12 mouse cellular contexts compared by ENCODE assay signal in the genomic region with DNA sequence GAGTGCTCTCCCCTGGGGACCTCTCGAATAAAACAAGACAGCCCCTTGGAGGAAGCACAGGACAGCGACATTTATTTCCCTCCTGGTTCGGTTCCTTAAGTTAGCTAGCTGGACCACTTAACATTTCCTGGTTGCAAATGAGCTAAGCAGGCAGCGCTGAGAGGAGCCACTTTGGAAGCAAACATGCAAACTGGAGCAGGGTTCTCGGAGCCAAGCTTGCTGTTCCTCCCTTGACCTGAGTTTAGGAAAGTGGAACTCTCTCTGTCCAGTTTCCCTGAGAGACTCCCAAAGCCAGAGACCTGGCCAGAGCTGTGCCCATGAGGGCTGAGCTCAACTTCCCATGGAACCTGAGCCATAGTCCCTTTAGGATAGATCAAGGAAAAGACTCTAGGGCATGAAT.
"Had no signal": no experiment of that assay in that cellular context is flagged by ENCODE, and none has a peak within 500 bp of the region (broad histone marks: within the 10 kb centered on the region; RNA-seq: fewer than 3 reads in every experiment).

No protein-coding gene starts in this region.

- H3K9me3 ChIP-seq: limb, embryonic 12.5 days; liver, embryonic 13.5 days; midbrain, embryonic 13.5 days; stomach, embryonic 15.5 days had no signal

- H3K4me1 ChIP-seq: liver, embryonic 13.5 days; stomach, embryonic 15.5 days had no signal

- H3K4me3 ChIP-seq: layer of hippocampus, adult 2 months; limb, embryonic 12.5 days; liver, embryonic 13.5 days; midbrain, embryonic 13.5 days; stomach, embryonic 15.5 days had no signal

- DNase-seq: kidney, postnatal 4 days; liver; liver, embryonic 13.5 days; liver, postnatal 0 days; right cerebral cortex, postnatal 14 days; thymus, adult 2 months; thymus, postnatal 25 days had no signal

- H3K36me3 ChIP-seq: limb, embryonic 12.5 days; liver, embryonic 13.5 days; midbrain, embryonic 13.5 days; stomach, embryonic 15.5 days had no signal

- H3K27me3 ChIP-seq: liver, embryonic 13.5 days had no signal

- H3K27ac ChIP-seq: kidney, postnatal 0 days; layer of hippocampus, adult 2 months; limb, embryonic 12.5 days; liver, embryonic 13.5 days; midbrain, embryonic 13.5 days; stomach, embryonic 15.5 days had no signal
